Mouse (Mus musculus) small intestine, adult 2 months (tissue): ENCODE results near the gene Islr2.

Experiments used
- CTCF ChIP-seq: fragments of 200-500 bp; IDR thresholded peaks from 2 replicates; pipeline ENCODE4 v1.5.1; 2012; ENCODE audit warnings: low read depth, mild to moderate bottlenecking, control low read depth, inconsistent platforms, low read length, moderate library complexity, mixed read lengths; ENCODE audit not compliant: insufficient replicate concordance, insufficient read length; ENCODE audit errors: extremely low read depth
- POLR2A ChIP-seq: fragments of 200-500 bp; IDR thresholded peaks from 2 replicates; pipeline ENCODE4 v1.6.1; 2012; ENCODE audit warnings: low read depth, mild to moderate bottlenecking, control low read depth, inconsistent platforms, low read length, moderate library complexity

DNA sequence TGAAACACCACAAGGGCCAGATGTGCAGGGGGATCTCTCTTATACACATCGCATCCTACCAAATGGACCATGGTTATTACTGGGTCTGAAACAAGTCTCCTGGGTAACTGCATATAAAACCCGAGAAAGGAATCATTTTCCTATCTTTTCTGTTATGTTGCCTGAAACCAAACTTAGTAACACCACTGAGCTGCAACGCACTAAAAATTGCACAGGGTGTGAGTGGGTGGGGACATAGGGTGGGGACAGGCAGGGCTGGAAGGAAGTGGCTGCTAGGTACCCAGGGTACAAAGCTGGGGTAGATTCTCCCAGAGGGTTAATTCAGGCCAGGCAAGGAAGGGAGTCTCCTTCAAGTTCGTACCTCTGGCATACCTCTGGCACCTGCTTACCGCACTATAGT lies 38.6 kb upstream of the Islr2 start:
- no peak for TF ChIP-seq CTCF
- no peak for TF ChIP-seq POLR2A
